Mouse (Mus musculus) kidney, postnatal 0 days (tissue): ENCODE data around the gene Ecel1. TPM values are rescaled to one million over a fixed set of nuclear protein-coding genes. Genes with fewer than 3 reads are reported as not detected.
A peak's percentile ranks its signal among the peaks of the same experiment; 100 is the strongest.

Source experiments
- ATAC-seq: fragments of 200-750 bp; cut with Nextera tagmentation; replicated peaks from 2 replicates; pipeline ENCODE4 v1.8.0; 2017; ENCODE audit warnings: low read depth, moderate number of reproducible peaks, moderate TSS enrichment, moderate library complexity; ENCODE audit not compliant: low FRiP score
- DNase-seq: peaks from one replicate; pipeline ENCODE4 v3.0.0-alpha.2; 2016; ENCODE audit warnings: low spot score
- H3K27ac ChIP-seq: fragments of 300-500 bp; sonication (generic); 2 replicates; pipeline ENCODE4 v1.5.1; 2014; ENCODE audit warnings: mild to moderate bottlenecking
- H3K27me3 ChIP-seq: fragments of 300-500 bp; sonication (generic); 2 replicates; pipeline ENCODE4 v1.6.1; 2014; ENCODE audit warnings: low read length, mixed read lengths; ENCODE audit not compliant: insufficient read depth
- H3K36me3 ChIP-seq: fragments of 300-500 bp; sonication (generic); 2 replicates; pipeline ENCODE4 v1.6.1; 2014; ENCODE audit warnings: low read length, mixed read lengths; ENCODE audit not compliant: insufficient read depth
- H3K4me1 ChIP-seq: fragments of 300-500 bp; sonication (generic); replicated peaks from 2 replicates; pipeline ENCODE4 v1.6.1; 2014; ENCODE audit warnings: antibody characterized with exemption, low read length, mixed read lengths; ENCODE audit not compliant: insufficient read depth
- H3K4me2 ChIP-seq: fragments of 300-500 bp; sonication (generic); 2 replicates; pipeline ENCODE4 v1.6.1; 2014; ENCODE audit warnings: mild to moderate bottlenecking, low read length, moderate library complexity, mixed read lengths
- H3K4me3 ChIP-seq: fragments of 300-500 bp; sonication (generic); replicated peaks from 2 replicates; pipeline ENCODE4 v1.5.1; 2014; ENCODE audit warnings: low read depth, low read length
- H3K9ac ChIP-seq: fragments of 300-500 bp; sonication (generic); 2 replicates; pipeline ENCODE4 v1.6.1; 2014; ENCODE audit warnings: low read depth, low read length
- H3K9me3 ChIP-seq: fragments of 300-500 bp; sonication (generic); replicated peaks from 2 replicates; pipeline ENCODE4 v1.6.1; 2016; ENCODE audit warnings: low read length, inconsistent platforms, mixed read lengths
- CTCF ChIP-seq: IDR thresholded peaks from 2 replicates; pipeline ENCODE4 v1.5.1; 2016; ENCODE audit warnings: antibody characterized with exemption, low read depth, mild to moderate bottlenecking, moderate library complexity
- WGBS: fragments of 180-500 bp; shearing (Covaris S2); extraction: QIAGEN DNeasy Blood & Tissue Kit; methylation state at CpG from one replicate; pipeline ENCODE4 v1.1.7; 2014; 5-methylcytosine and 5-hydroxymethylcytosine counted together
- polyA plus RNA-seq: library from polyadenylated mRNA; unstranded; fragments of >200 nt; fragmentation: Nextera tagmentation; extraction: Ambion mirVana; gene quantifications from 2 replicates; pipeline ENCODE4 v1.2.1, GENCODE M21; 2015

The Ecel1 gene
- polyA plus RNA-seq, 1 experiment from 2014 or later = 0.11 TPM

DNA sequence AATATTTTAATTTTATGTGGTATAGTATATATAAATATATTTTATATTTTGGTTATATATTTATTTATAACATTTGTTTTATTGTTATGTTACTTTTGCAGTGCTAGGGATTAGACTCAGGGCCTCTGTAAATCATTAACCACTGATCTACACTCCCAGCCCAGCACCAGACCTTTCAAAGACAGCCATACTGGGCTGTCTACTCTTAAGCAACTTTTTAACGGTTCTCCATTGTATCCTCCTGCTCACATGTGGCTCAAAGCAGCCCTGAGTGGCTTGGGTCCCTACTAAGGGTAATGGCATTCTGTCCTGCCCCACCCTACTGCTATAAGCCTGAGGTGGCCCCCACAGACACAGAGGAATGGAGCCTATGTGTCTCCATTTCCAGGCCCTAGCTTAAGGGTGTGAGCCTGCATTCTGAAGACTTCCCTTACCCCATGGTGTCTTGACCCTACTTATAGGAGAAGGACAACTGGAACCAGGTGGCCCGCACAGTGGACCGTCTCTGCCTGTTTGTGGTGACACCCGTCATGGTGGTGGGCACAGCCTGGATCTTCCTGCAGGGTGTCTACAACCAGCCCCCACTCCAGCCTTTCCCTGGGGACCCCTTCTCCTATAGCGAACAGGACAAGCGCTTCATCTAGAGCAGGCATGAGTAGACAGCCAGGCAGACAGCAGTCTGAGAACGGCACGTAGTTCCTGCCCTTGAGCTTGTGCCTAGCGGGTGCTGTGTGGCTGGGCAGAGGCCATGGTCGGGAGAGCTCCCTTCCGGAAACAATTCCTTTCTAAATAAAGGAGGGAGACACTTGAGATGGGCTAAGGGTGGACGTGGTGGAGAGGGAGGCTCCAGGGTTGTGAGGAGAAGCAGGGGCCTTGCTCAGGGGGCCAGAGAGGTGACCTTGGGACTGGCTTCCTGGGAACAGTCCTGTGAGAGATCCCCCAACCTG is 42.1 kb upstream of the Ecel1 start:
- Histone ChIP-seq H3K36me3 (no peaks in the 10 kb centered on the region), H3K9me3 (no peaks in the 10 kb centered on the region), H3K9ac (no peak overlapping the region), H3K27me3 (no peaks in the 10 kb centered on the region), H3K4me1 (no peaks in the 10 kb centered on the region), H3K4me2 (no peak overlapping the region), H3K4me3 (no peak overlapping the region), H3K27ac (no peak overlapping the region)
- WGBS = 51% methylated on average over 12 of the region's 12 CpGs
- no peak for DNase-seq
- ATAC-seq = no peak
- no peak for TF ChIP-seq CTCF

DNA sequence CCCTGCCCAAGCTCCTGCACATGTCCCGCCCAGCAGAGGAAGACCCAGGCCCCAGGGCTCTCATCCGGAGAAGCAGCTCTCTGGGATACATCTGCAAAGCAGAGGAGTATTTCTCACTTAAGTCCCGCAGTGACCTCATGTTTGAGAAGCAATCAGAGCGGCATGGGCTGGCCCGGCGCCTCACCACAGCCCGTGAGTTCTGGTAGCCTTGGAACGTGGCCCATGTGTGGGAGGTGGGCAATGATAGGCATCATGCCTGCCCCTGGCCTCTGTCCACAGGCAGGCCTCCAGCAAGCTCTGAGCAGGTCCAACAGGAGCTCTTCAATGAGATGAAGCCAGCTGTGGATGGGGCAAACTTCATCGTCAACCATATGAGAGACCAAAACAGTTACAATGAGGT is 41.0 kb upstream of the Ecel1 start:
- Histone ChIP-seq H3K27me3 (no peaks in the 10 kb centered on the region), H3K4me3 (no peak overlapping the region), H3K36me3 (no peaks in the 10 kb centered on the region), H3K9me3 (no peaks in the 10 kb centered on the region), H3K27ac (no peak overlapping the region), H3K4me1 (no peaks in the 10 kb centered on the region), H3K9ac (no peak overlapping the region), H3K4me2 (no peak overlapping the region)
- ATAC-seq = no peak
- WGBS = 68% methylated on average over 9 of the region's 9 CpGs
- no peak for TF ChIP-seq CTCF
- no peak for DNase-seq

- no peaks in the 10 kb centered on the region for H3K4me1 ChIP-seq
- H3K9ac ChIP-seq = no peak within 1 kb of the TSS
- H3K27ac ChIP-seq = no peak within 1 kb of the TSS
- H3K4me3 ChIP-seq = no peak within 1 kb of the TSS
- no peak for DNase-seq
- no peaks in the 10 kb centered on the region for H3K9me3 ChIP-seq
- peaks cover 13% of the 10 kb centered on the region for H3K27me3 ChIP-seq
- ATAC-seq = 0 out of 2 replicates have a peak, but pooled peaks have one; percentile 17
- WGBS = 24% methylated on average over 4 of the region's 4 CpGs
- no peak for TF ChIP-seq CTCF
- no peak within 1 kb of the TSS for H3K4me2 ChIP-seq
- H3K36me3 ChIP-seq = no peaks in the 10 kb centered on the region
These were observed 34.1 kb upstream of the Ecel1 start, which contains the start of gene Chrnd for GRCm38 (mm10) chr1:87190429-87190828. Gene Chrnd, plus strand, starts transcription at chr1:87190607.

GRCm38 (mm10) chr1:87187037-87187355 is 30.7 kb upstream of the Ecel1 start:
- TF ChIP-seq CTCF = peak; percentile 90
- ATAC-seq = peak; percentile 19; the same call in 1 of the 2 replicates
- H3K27me3 ChIP-seq = peaks cover 30% of the 10 kb centered on the region

DNA sequence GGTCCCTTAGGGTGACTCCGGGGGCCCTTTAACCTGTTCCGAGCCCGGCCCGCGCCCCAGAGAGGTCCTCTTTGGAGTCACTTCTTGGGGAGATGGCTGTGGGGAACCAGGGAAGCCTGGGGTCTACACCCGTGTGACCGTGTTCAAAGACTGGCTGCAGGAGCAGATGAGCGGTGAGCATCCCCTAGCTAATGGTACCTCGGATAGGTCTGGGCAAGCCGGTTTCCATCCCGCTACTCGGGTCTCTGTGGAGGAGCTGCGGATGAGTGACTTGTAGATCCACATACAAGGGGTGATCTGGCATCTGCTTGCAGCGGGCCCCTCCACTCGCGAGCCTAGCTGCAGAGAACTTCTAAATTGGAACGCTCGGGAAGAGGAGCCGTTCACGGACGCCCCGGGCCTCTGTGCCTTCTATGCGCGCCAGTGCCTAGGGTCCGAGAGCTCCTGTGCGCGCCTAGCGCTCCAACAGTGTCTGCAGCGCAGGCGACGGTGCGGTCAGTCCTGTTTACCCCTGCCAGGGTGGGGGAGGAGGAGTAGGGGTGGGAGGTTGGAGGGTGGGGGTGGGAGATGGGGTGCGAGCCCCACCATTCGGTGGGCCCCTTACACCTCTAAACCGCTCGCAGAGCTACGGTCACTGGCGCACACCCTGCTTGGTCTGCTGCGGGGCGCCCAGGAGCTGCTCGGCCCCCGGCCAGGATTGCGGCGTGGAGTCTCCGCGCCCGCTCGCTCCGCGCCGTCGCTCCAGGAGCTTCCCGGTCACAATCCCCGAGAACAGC is 30.1 kb upstream of the Ecel1 start:
- peaks cover 30% of the 10 kb centered on the region for H3K27me3 ChIP-seq
- ATAC-seq = peak; percentile 18; the same call in 1 of the 2 replicates

More at GRCm38 (mm10) chr1:87187037-87187355, 30.7 kb upstream of the Ecel1 start:
- H3K4me1 ChIP-seq = no peaks in the 10 kb centered on the region
- peak overlapping the region; percentile 36 for H3K9ac ChIP-seq
- H3K27ac ChIP-seq = no peak overlapping the region
- WGBS = 0% methylated on average over 15 of the region's 15 CpGs
- no peaks in the 10 kb centered on the region for H3K9me3 ChIP-seq
- H3K4me2 ChIP-seq = peak overlapping the region; percentile 91
- no peaks in the 10 kb centered on the region for H3K36me3 ChIP-seq
- DNase-seq = peak; percentile 91
- H3K4me3 ChIP-seq = peak overlapping the region; percentile 39

DNA sequence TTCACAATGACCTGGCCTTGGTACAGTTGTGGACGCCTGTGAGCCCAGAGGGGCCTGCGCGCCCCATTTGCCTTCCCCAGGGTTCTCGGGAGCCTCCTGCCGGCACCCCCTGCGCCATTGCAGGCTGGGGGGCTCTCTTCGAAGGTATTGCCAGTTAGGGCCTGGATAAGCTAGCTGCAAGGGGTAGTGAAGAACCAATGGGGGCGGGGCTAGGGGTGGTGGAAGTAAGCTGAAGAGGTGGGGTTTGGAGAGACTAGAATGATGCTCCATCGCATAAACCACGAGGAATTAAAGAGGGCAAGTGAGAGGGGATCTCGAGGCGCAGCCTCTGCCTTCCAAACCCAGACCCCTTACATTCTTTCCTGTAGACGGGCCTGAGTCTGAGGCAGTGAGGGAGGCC is 29.2 kb upstream of the Ecel1 start:
- TF ChIP-seq CTCF = no peak; the same call in 1 of the 2 replicates
- Histone ChIP-seq H3K9ac (no peak overlapping the region), H3K27me3 (peaks cover 30% of the 10 kb centered on the region), H3K4me2 (no peak overlapping the region), H3K36me3 (no peaks in the 10 kb centered on the region), H3K27ac (no peak overlapping the region), H3K4me1 (no peaks in the 10 kb centered on the region), H3K9me3 (no peaks in the 10 kb centered on the region), H3K4me3 (no peak overlapping the region)
- DNase-seq = no peak
- ATAC-seq = no peak
- WGBS = 15% methylated on average over 13 of the region's 13 CpGs

More for the DNA sequence above, 30.1 kb upstream of the Ecel1 start:
- Histone ChIP-seq H3K9me3 (no peaks in the 10 kb centered on the region), H3K9ac (peak overlapping the region; percentile 36), H3K4me3 (peak overlapping the region; percentile 39), H3K4me1 (no peaks in the 10 kb centered on the region), H3K36me3 (no peaks in the 10 kb centered on the region), H3K27ac (no peak overlapping the region), H3K4me2 (peak overlapping the region; percentile 91)
- TF ChIP-seq CTCF = no peak
- WGBS = 2% methylated on average over 53 of the region's 54 CpGs
- DNase-seq = no peak
